Mouse (Mus musculus) megakaryocyte, embryonic 14.5 days (primary cell): ENCODE data around the gene Blvrb.

Experiments
- FLI1 ChIP-seq: IDR thresholded peaks from 2 replicates; pipeline ENCODE4 v1.6.1; 2012; ENCODE audit warnings: low read length, inconsistent platforms, mixed read lengths
- GATA1 ChIP-seq: IDR thresholded peaks from 3 replicates; pipeline ENCODE4 v1.6.1; 2012; ENCODE audit warnings: mixed read lengths, low read length, inconsistent platforms, borderline replicate concordance

DNA sequence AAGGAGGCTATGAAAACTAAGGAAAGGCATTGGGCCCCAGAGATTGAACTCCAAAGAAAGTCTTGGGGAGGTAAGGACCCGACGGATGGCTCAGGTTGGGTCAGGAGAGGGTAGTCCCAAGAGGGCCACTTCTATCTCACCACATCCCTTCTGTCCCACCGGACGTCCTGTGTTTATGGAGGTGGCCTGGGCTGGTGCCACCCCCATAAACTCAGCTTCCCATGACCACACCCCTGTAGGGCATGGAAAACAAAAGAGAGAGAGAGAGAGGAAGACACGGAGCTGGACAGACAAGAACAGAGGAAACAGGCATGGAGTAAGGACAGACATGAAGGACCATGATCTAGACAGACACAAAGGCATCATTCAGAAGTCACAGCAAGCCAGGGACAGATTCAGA is 45.7 kb downstream of the Blvrb start:
- TF ChIP-seq FLI1 (no peak), GATA1 (no peak)
